Mouse (Mus musculus): ENCODE measurements around the gene Rimklb.
A peak's percentile ranks its signal among the peaks of the same experiment; 100 is the strongest.
"Not testable (repeated sequence)": the region's sequence is repeated elsewhere in the genome, so short reads cannot be mapped to it uniquely, and the experiment has no call there.

The Rimklb gene

GRCm38 (mm10) chr6:122498661-122499060 lies at the start of gene Rimklb:
TSS of gene Rimklb (minus strand) at chr6:122498761.
- DNase-seq (ENCODE audit: low read depth), result no peak

GRCm38 (mm10) chr6:122545948-122546347 lies 47.4 kb upstream of the Rimklb start:
- DNase-seq (ENCODE audit: low read depth), result no peak

GRCm38 (mm10) chr6:122545289-122545882 lies 46.8 kb upstream of the Rimklb start:
- no peak for DNase-seq (ENCODE audit: low read depth)

GRCm38 (mm10) chr6:122544672-122545071 lies 46.1 kb upstream of the Rimklb start:
- no peak for DNase-seq (ENCODE audit: low read depth)

GRCm38 (mm10) chr6:122543574-122543973 lies 45.0 kb upstream of the Rimklb start:
- DNase-seq (ENCODE audit: low read depth), result no peak

GRCm38 (mm10) chr6:122542459-122542858 lies 43.9 kb upstream of the Rimklb start:
- not testable (repeated sequence) for DNase-seq (ENCODE audit: low read depth)

GRCm38 (mm10) chr6:122539564-122539963 lies 41.0 kb upstream of the Rimklb start:
- no peak for DNase-seq (ENCODE audit: low read depth)

GRCm38 (mm10) chr6:122534032-122534431 lies 35.5 kb upstream of the Rimklb start:
- DNase-seq (ENCODE audit: low read depth), result no peak

GRCm38 (mm10) chr6:122532883-122533302 lies 34.3 kb upstream of the Rimklb start:
- no peak for DNase-seq (ENCODE audit: low read depth)

GRCm38 (mm10) chr6:122531466-122532174 lies 33.1 kb upstream of the Rimklb start:
- DNase-seq (ENCODE audit: low read depth), result no peak

GRCm38 (mm10) chr6:122528136-122528535 lies 29.6 kb upstream of the Rimklb start:
- no peak for DNase-seq (ENCODE audit: low read depth)

- DNase-seq (ENCODE audit: low read depth), result no peak
Measured at GRCm38 (mm10) chr6:122527596-122527995, 29.0 kb upstream of the Rimklb start.

GRCm38 (mm10) chr6:122523289-122523688 lies 24.7 kb upstream of the Rimklb start:
- DNase-seq (ENCODE audit: low read depth), result no peak

- peak; percentile 33 for DNase-seq (ENCODE audit: low read depth)
Measured at GRCm38 (mm10) chr6:122522595-122522994, 24.0 kb upstream of the Rimklb start.

- DNase-seq (ENCODE audit: low read depth), result peak; percentile 42
Measured at GRCm38 (mm10) chr6:122519384-122519783, 20.8 kb upstream of the Rimklb start.

GRCm38 (mm10) chr6:122517668-122518067 lies 19.1 kb upstream of the Rimklb start:
- DNase-seq (ENCODE audit: low read depth), result no peak

- DNase-seq (ENCODE audit: low read depth), result not testable (repeated sequence)
Measured at GRCm38 (mm10) chr6:122515762-122516161, 17.2 kb upstream of the Rimklb start.

- no peak for DNase-seq (ENCODE audit: low read depth)
Measured at GRCm38 (mm10) chr6:122514312-122514711, 15.8 kb upstream of the Rimklb start.

- DNase-seq (ENCODE audit: low read depth), result no peak
Measured at GRCm38 (mm10) chr6:122512914-122513878, 14.6 kb upstream of the Rimklb start.

GRCm38 (mm10) chr6:122508494-122508893 lies 9.9 kb upstream of the Rimklb start:
- DNase-seq (ENCODE audit: low read depth), result no peak

- DNase-seq (ENCODE audit: low read depth), result no peak
Measured at GRCm38 (mm10) chr6:122505545-122505944, 7.0 kb upstream of the Rimklb start, which contains the start of gene Mfap5. TSS of gene Mfap5 (plus strand) at chr6:122505845.

- no peak for DNase-seq (ENCODE audit: low read depth)
Measured at GRCm38 (mm10) chr6:122505041-122505440, 6.5 kb upstream of the Rimklb start.
